Mouse (Mus musculus): ENCODE results near the gene Gpx3. TPM values are rescaled to one million over a fixed set of nuclear protein-coding genes. Genes with fewer than 3 reads are reported as not detected.
A peak's percentile ranks its signal among the peaks of the same experiment; 100 is the strongest.
"Not testable (repeated sequence)": the region's sequence is repeated elsewhere in the genome, so short reads cannot be mapped to it uniquely, and the experiment has no call there.

The Gpx3 gene
- polyA plus RNA-seq, 1 experiment from 2014 or later: 114 TPM

- Histone ChIP-seq H3K27me3 (ENCODE audit: control insufficient read depth, insufficient read depth, low read length) (no peaks in the 10 kb centered on the region), H3K4me1 (replicated peaks; ENCODE audit: control insufficient read depth, insufficient read depth, low read length) (no peaks in the 10 kb centered on the region), H3K9ac (ENCODE audit: low read depth, low read length) (no peak overlapping the region), H3K27ac (ENCODE audit: low read depth, low read length) (no peak overlapping the region), H3K4me2 (replicated peaks; ENCODE audit: low read depth, low read length) (no peak overlapping the region), H3K9me3 (ENCODE audit: control insufficient read depth, low read length) (no peaks in the 10 kb centered on the region), H3K4me3 (ENCODE audit: low read depth, low read length) (no peak overlapping the region), H3K36me3 (ENCODE audit: control insufficient read depth, insufficient read depth, low read length) (no peaks in the 10 kb centered on the region)
- WGBS: 84% methylated on average over 5 of the region's 5 CpGs
- DNase-seq (ENCODE audit: low spot score): no peak
- ATAC-seq (ENCODE audit: low FRiP score): no peak
Measured at GRCm38 (mm10) chr11:54891341-54891740, 10.9 kb upstream of the Gpx3 start.

- no peak overlapping the region for H3K9ac ChIP-seq (ENCODE audit: low read depth, low read length)
- no peaks in the 10 kb centered on the region for H3K9me3 ChIP-seq (ENCODE audit: control insufficient read depth, low read length)
- DNase-seq (ENCODE audit: low spot score): no peak
- no peak for ATAC-seq (ENCODE audit: low FRiP score)
- no peaks in the 10 kb centered on the region for H3K36me3 ChIP-seq (ENCODE audit: control insufficient read depth, insufficient read depth, low read length)
- WGBS: 47% methylated on average over 7 of the region's 7 CpGs
- H3K4me3 ChIP-seq (ENCODE audit: low read depth, low read length): no peak overlapping the region
- no peaks in the 10 kb centered on the region for H3K4me1 ChIP-seq (replicated peaks; ENCODE audit: control insufficient read depth, insufficient read depth, low read length)
- H3K27me3 ChIP-seq (ENCODE audit: control insufficient read depth, insufficient read depth, low read length): no peaks in the 10 kb centered on the region
- no peak overlapping the region for H3K4me2 ChIP-seq (replicated peaks; ENCODE audit: low read depth, low read length)
- no peak overlapping the region for H3K27ac ChIP-seq (ENCODE audit: low read depth, low read length)
Measured at GRCm38 (mm10) chr11:54892091-54892490, 10.2 kb upstream of the Gpx3 start.

- H3K27ac ChIP-seq (ENCODE audit: low read depth, low read length): no peak overlapping the region
- no peaks in the 10 kb centered on the region for H3K9me3 ChIP-seq (ENCODE audit: control insufficient read depth, low read length)
- no peak overlapping the region for H3K4me2 ChIP-seq (replicated peaks; ENCODE audit: low read depth, low read length)
- DNase-seq (ENCODE audit: low spot score) (no peak), ATAC-seq (ENCODE audit: low FRiP score) (no peak)
- H3K4me3 ChIP-seq (ENCODE audit: low read depth, low read length): no peak overlapping the region
- no peaks in the 10 kb centered on the region for H3K36me3 ChIP-seq (ENCODE audit: control insufficient read depth, insufficient read depth, low read length)
- no peaks in the 10 kb centered on the region for H3K27me3 ChIP-seq (ENCODE audit: control insufficient read depth, insufficient read depth, low read length)
- 0 out of 2 replicates have a peak, but pooled peaks cover 2% of the 10 kb centered on the region for H3K4me1 ChIP-seq (replicated peaks; ENCODE audit: control insufficient read depth, insufficient read depth, low read length)
- no peak overlapping the region for H3K9ac ChIP-seq (ENCODE audit: low read depth, low read length)
- WGBS: 77% methylated on average over 9 of the region's 9 CpGs
Measured at GRCm38 (mm10) chr11:54894589-54894988, 7.7 kb upstream of the Gpx3 start.

- H3K4me1 ChIP-seq (replicated peaks; ENCODE audit: control insufficient read depth, insufficient read depth, low read length); H3K4me3 ChIP-seq (ENCODE audit: low read depth, low read length); DNase-seq (ENCODE audit: low spot score); ATAC-seq (ENCODE audit: low FRiP score); H3K9ac ChIP-seq (ENCODE audit: low read depth, low read length); H3K27me3 ChIP-seq (ENCODE audit: control insufficient read depth, insufficient read depth, low read length); H3K4me2 ChIP-seq (replicated peaks; ENCODE audit: low read depth, low read length); H3K27ac ChIP-seq (ENCODE audit: low read depth, low read length); H3K36me3 ChIP-seq (ENCODE audit: control insufficient read depth, insufficient read depth, low read length); H3K9me3 ChIP-seq (ENCODE audit: control insufficient read depth, low read length): not testable (repeated sequence)
- 92% methylated on average over 3 of the region's 3 CpGs for WGBS
Measured at GRCm38 (mm10) chr11:54896646-54897045, 5.6 kb upstream of the Gpx3 start.

GRCm38 (mm10) chr11:54897470-54897869 lies 4.8 kb upstream of the Gpx3 start:
- Histone ChIP-seq H3K27ac (ENCODE audit: low read depth, low read length) (no peak overlapping the region), H3K4me3 (ENCODE audit: low read depth, low read length) (no peak overlapping the region), H3K27me3 (ENCODE audit: control insufficient read depth, insufficient read depth, low read length) (no peaks in the 10 kb centered on the region), H3K9ac (ENCODE audit: low read depth, low read length) (no peak overlapping the region), H3K4me2 (replicated peaks; ENCODE audit: low read depth, low read length) (no peak overlapping the region), H3K4me1 (replicated peaks; ENCODE audit: control insufficient read depth, insufficient read depth, low read length) (0 out of 2 replicates have a peak, but pooled peaks cover 2% of the 10 kb centered on the region), H3K9me3 (ENCODE audit: control insufficient read depth, low read length) (no peaks in the 10 kb centered on the region), H3K36me3 (ENCODE audit: control insufficient read depth, insufficient read depth, low read length) (no peaks in the 10 kb centered on the region)
- no peak for ATAC-seq (ENCODE audit: low FRiP score)
- no peak for DNase-seq (ENCODE audit: low spot score)
- WGBS: 40% methylated on average over 5 of the region's 5 CpGs

GRCm38 (mm10) chr11:54899657-54900056 lies 2.6 kb upstream of the Gpx3 start:
- H3K4me1 ChIP-seq (replicated peaks; ENCODE audit: control insufficient read depth, insufficient read depth, low read length): 0 out of 2 replicates have a peak, but pooled peaks cover 4% of the 10 kb centered on the region
- ATAC-seq (ENCODE audit: low FRiP score) (no peak), DNase-seq (ENCODE audit: low spot score) (no peak)
- no peak overlapping the region for H3K27ac ChIP-seq (ENCODE audit: low read depth, low read length)
- no peaks in the 10 kb centered on the region for H3K36me3 ChIP-seq (ENCODE audit: control insufficient read depth, insufficient read depth, low read length)
- WGBS: 68% methylated on average over 4 of the region's 4 CpGs
- H3K9ac ChIP-seq (ENCODE audit: low read depth, low read length): no peak overlapping the region
- no peaks in the 10 kb centered on the region for H3K9me3 ChIP-seq (ENCODE audit: control insufficient read depth, low read length)
- no peak overlapping the region for H3K4me3 ChIP-seq (ENCODE audit: low read depth, low read length)
- no peak overlapping the region for H3K4me2 ChIP-seq (replicated peaks; ENCODE audit: low read depth, low read length)
- no peaks in the 10 kb centered on the region for H3K27me3 ChIP-seq (ENCODE audit: control insufficient read depth, insufficient read depth, low read length)

- H3K9me3 ChIP-seq (ENCODE audit: control insufficient read depth, low read length): no peaks in the 10 kb centered on the region
- H3K27ac ChIP-seq (ENCODE audit: low read depth, low read length): no peak overlapping the region
- no peaks in the 10 kb centered on the region for H3K27me3 ChIP-seq (ENCODE audit: control insufficient read depth, insufficient read depth, low read length)
- ATAC-seq (ENCODE audit: low FRiP score): no peak
- H3K4me1 ChIP-seq (replicated peaks; ENCODE audit: control insufficient read depth, insufficient read depth, low read length): 0 out of 2 replicates have a peak, but pooled peaks cover 2% of the 10 kb centered on the region
- H3K9ac ChIP-seq (ENCODE audit: low read depth, low read length): peak overlapping the region; percentile 49; the same call in 1 of the 2 replicates
- peak overlapping the region; percentile 53 for H3K4me2 ChIP-seq (replicated peaks; ENCODE audit: low read depth, low read length)
- WGBS: 77% methylated on average over 5 of the region's 5 CpGs
- no peak for DNase-seq (ENCODE audit: low spot score)
- peak overlapping the region; percentile 43 for H3K4me3 ChIP-seq (ENCODE audit: low read depth, low read length)
- H3K36me3 ChIP-seq (ENCODE audit: control insufficient read depth, insufficient read depth, low read length): no peaks in the 10 kb centered on the region
Measured at GRCm38 (mm10) chr11:54903339-54903738, 1.1 kb downstream of the Gpx3 start.

GRCm38 (mm10) chr11:54903940-54904706 lies 1.9 kb downstream of the Gpx3 start:
- Histone ChIP-seq H3K4me1 (replicated peaks; ENCODE audit: control insufficient read depth, insufficient read depth, low read length) (0 out of 2 replicates have a peak, but pooled peaks cover 2% of the 10 kb centered on the region), H3K27ac (ENCODE audit: low read depth, low read length) (no peak overlapping the region), H3K9me3 (ENCODE audit: control insufficient read depth, low read length) (no peaks in the 10 kb centered on the region), H3K36me3 (ENCODE audit: control insufficient read depth, insufficient read depth, low read length) (no peaks in the 10 kb centered on the region), H3K9ac (ENCODE audit: low read depth, low read length) (no peak overlapping the region), H3K4me2 (replicated peaks; ENCODE audit: low read depth, low read length) (no peak overlapping the region; the same call in 1 of the 2 replicates), H3K27me3 (ENCODE audit: control insufficient read depth, insufficient read depth, low read length) (no peaks in the 10 kb centered on the region), H3K4me3 (ENCODE audit: low read depth, low read length) (no peak overlapping the region)
- ATAC-seq (ENCODE audit: low FRiP score) (peak; percentile 48), DNase-seq (ENCODE audit: low spot score) (peak; percentile 50)
- 43% methylated on average over 4 of the region's 4 CpGs for WGBS

- Histone ChIP-seq H3K27me3 (ENCODE audit: control insufficient read depth, insufficient read depth, low read length) (no peaks in the 10 kb centered on the region), H3K36me3 (ENCODE audit: control insufficient read depth, insufficient read depth, low read length) (no peaks in the 10 kb centered on the region), H3K9me3 (ENCODE audit: control insufficient read depth, low read length) (no peaks in the 10 kb centered on the region), H3K4me3 (ENCODE audit: low read depth, low read length) (no peak overlapping the region), H3K27ac (ENCODE audit: low read depth, low read length) (no peak overlapping the region), H3K4me1 (replicated peaks; ENCODE audit: control insufficient read depth, insufficient read depth, low read length) (0 out of 2 replicates have a peak, but pooled peaks cover 2% of the 10 kb centered on the region), H3K9ac (ENCODE audit: low read depth, low read length) (no peak overlapping the region), H3K4me2 (replicated peaks; ENCODE audit: low read depth, low read length) (no peak overlapping the region)
- 71% methylated on average over 3 of the region's 3 CpGs for WGBS
- DNase-seq (ENCODE audit: low spot score): no peak
- no peak for ATAC-seq (ENCODE audit: low FRiP score)
Measured at GRCm38 (mm10) chr11:54905086-54905485, 2.8 kb downstream of the Gpx3 start.
